Mouse (Mus musculus) embryonic facial prominence, embryonic 11.5 days (tissue): ENCODE results near the gene Strbp. TPM values are rescaled to one million over a fixed set of nuclear protein-coding genes. Genes with fewer than 3 reads are reported as not detected.
"Not testable (repeated sequence)": the region's sequence is repeated elsewhere in the genome, so short reads cannot be mapped to it uniquely, and the experiment has no call there.

Source experiments
- ATAC-seq: fragments of 200-750 bp; cut with Nextera tagmentation; replicated peaks from 2 replicates; pipeline ENCODE4 v1.8.0; 2017; ENCODE audit warnings: low read depth; ENCODE audit not compliant: insufficient number of reproducible peaks, low FRiP score, low TSS enrichment
- DNase-seq: peaks from one replicate; pipeline ENCODE4 v3.0.0-alpha.2; 2015; ENCODE audit warnings: low spot score
- H3K27ac ChIP-seq: fragments of 300-500 bp; sonication (generic); replicated peaks from 2 replicates; pipeline ENCODE4 v1.5.1; 2014; ENCODE audit warnings: mild to moderate bottlenecking, low read depth, low read length, control low read depth
- H3K27me3 ChIP-seq: fragments of 300-500 bp; sonication (generic); 2 replicates; pipeline ENCODE4 v1.6.1; 2014; ENCODE audit warnings: mild to moderate bottlenecking, low read length, moderate library complexity, mixed read lengths; ENCODE audit not compliant: control insufficient read depth, insufficient read depth
- H3K36me3 ChIP-seq: fragments of 300-500 bp; sonication (generic); replicated peaks from 2 replicates; pipeline ENCODE4 v1.6.1; 2014; ENCODE audit warnings: low read depth, mild to moderate bottlenecking, low read length, moderate library complexity, mixed read lengths; ENCODE audit not compliant: control insufficient read depth, insufficient read depth
- H3K4me1 ChIP-seq: fragments of 300-500 bp; sonication (generic); 2 replicates; pipeline ENCODE4 v1.6.1; 2014; ENCODE audit warnings: low read length, mixed read lengths; ENCODE audit not compliant: control insufficient read depth, insufficient read depth
- H3K4me2 ChIP-seq: fragments of 300-500 bp; sonication (generic); 2 replicates; pipeline ENCODE4 v1.6.1; 2014; ENCODE audit warnings: low read depth, mild to moderate bottlenecking, control low read depth, low read length, moderate library complexity
- H3K4me3 ChIP-seq: fragments of 300-500 bp; sonication (generic); 2 replicates; pipeline ENCODE4 v1.5.1; 2014; ENCODE audit warnings: low read depth, low read length, control low read depth
- H3K9ac ChIP-seq: fragments of 300-500 bp; sonication (generic); replicated peaks from 2 replicates; pipeline ENCODE4 v1.6.1; 2014; ENCODE audit warnings: mild to moderate bottlenecking, control low read depth, low read length
- H3K9me3 ChIP-seq: fragments of 300-500 bp; sonication (generic); replicated peaks from 2 replicates; pipeline ENCODE4 v1.6.1; 2016; ENCODE audit warnings: mild to moderate bottlenecking, low read length, inconsistent platforms, mixed read lengths; ENCODE audit not compliant: control insufficient read depth
- WGBS: fragments of 180-500 bp; shearing (Covaris S2); extraction: QIAGEN DNeasy Blood & Tissue Kit; methylation state at CpG from one replicate; pipeline ENCODE4 v1.1.7; 2014; 5-methylcytosine and 5-hydroxymethylcytosine counted together
- polyA plus RNA-seq: library from polyadenylated mRNA; unstranded; fragments of >200 nt; fragmentation: Nextera tagmentation; extraction: Ambion mirVana; gene quantifications from 2 replicates; pipeline ENCODE4 v1.2.1, GENCODE M21; 2014

Strbp gene
- polyA plus RNA-seq, 1 experiment from 2014 or later = 68.8 TPM

GRCm38 (mm10) chr2:37511134-37511901 is 192.3 kb downstream of the Strbp start:
- H3K27ac ChIP-seq = no peak overlapping the region
- WGBS = 90% methylated on average over 4 of the region's 4 CpGs
- H3K27me3 ChIP-seq = no peaks in the 10 kb centered on the region
- H3K4me1 ChIP-seq = no peaks in the 10 kb centered on the region
- no peak overlapping the region for H3K4me2 ChIP-seq
- H3K4me3 ChIP-seq = no peak overlapping the region
- H3K9me3 ChIP-seq = no peaks in the 10 kb centered on the region
- no peak overlapping the region for H3K9ac ChIP-seq
- H3K36me3 ChIP-seq = no peaks in the 10 kb centered on the region; the same call in 1 of the 2 replicates
- DNase-seq = no peak
- ATAC-seq = no peak

GRCm38 (mm10) chr2:37505856-37506255 is 197.8 kb downstream of the Strbp start:
- not testable (repeated sequence) for H3K9ac ChIP-seq, ATAC-seq, H3K27me3 ChIP-seq, H3K4me1 ChIP-seq, H3K4me2 ChIP-seq, H3K27ac ChIP-seq, DNase-seq, H3K4me3 ChIP-seq, H3K36me3 ChIP-seq, H3K9me3 ChIP-seq
- WGBS = 95% methylated on average over 2 of the region's 2 CpGs

GRCm38 (mm10) chr2:37497321-37497720 is 206.3 kb downstream of the Strbp start:
- Histone ChIP-seq H3K4me1 (no peaks in the 10 kb centered on the region), H3K9me3 (no peaks in the 10 kb centered on the region), H3K36me3 (no peaks in the 10 kb centered on the region; the same call in 1 of the 2 replicates), H3K27ac (no peak overlapping the region), H3K4me3 (no peak overlapping the region), H3K27me3 (no peaks in the 10 kb centered on the region), H3K9ac (no peak overlapping the region), H3K4me2 (no peak overlapping the region)
- no peak for ATAC-seq
- 91% methylated on average over 4 of the region's 4 CpGs for WGBS
- DNase-seq = no peak

GRCm38 (mm10) chr2:37488956-37489355 is 214.7 kb downstream of the Strbp start:
- no peaks in the 10 kb centered on the region for H3K27me3 ChIP-seq
- no peak for ATAC-seq
- DNase-seq = no peak
- H3K9me3 ChIP-seq = no peaks in the 10 kb centered on the region
- no peaks in the 10 kb centered on the region for H3K4me1 ChIP-seq
- H3K4me3 ChIP-seq = no peak overlapping the region
- H3K4me2 ChIP-seq = no peak overlapping the region
- no peak overlapping the region for H3K27ac ChIP-seq
- no peak overlapping the region for H3K9ac ChIP-seq
- 88% methylated on average over 2 of the region's 2 CpGs for WGBS
- H3K36me3 ChIP-seq = peaks cover 4% of the 10 kb centered on the region

- no peak for DNase-seq
- H3K36me3 ChIP-seq = peaks cover 4% of the 10 kb centered on the region
- H3K9ac ChIP-seq = no peak overlapping the region
Observed at GRCm38 (mm10) chr2:37486408-37486807, 217.3 kb downstream of the Strbp start.

GRCm38 (mm10) chr2:37485370-37485769 is 218.3 kb downstream of the Strbp start:
- no peaks in the 10 kb centered on the region for H3K4me1 ChIP-seq
- peaks cover 4% of the 10 kb centered on the region for H3K36me3 ChIP-seq
- no peak for ATAC-seq
- no peak overlapping the region for H3K9ac ChIP-seq
- H3K27me3 ChIP-seq = no peaks in the 10 kb centered on the region
- WGBS = 79% methylated on average over 1 of the region's 1 CpGs
- no peak overlapping the region for H3K4me3 ChIP-seq
- peak; percentile 74 for DNase-seq
- no peak overlapping the region for H3K27ac ChIP-seq
- H3K9me3 ChIP-seq = no peaks in the 10 kb centered on the region
- no peak overlapping the region for H3K4me2 ChIP-seq

More at GRCm38 (mm10) chr2:37486408-37486807, 217.3 kb downstream of the Strbp start:
- H3K9me3 ChIP-seq = no peaks in the 10 kb centered on the region
- no peak overlapping the region for H3K4me3 ChIP-seq
- H3K27me3 ChIP-seq = no peaks in the 10 kb centered on the region
- H3K4me2 ChIP-seq = no peak overlapping the region
- no peak overlapping the region for H3K27ac ChIP-seq
- ATAC-seq = no peak
- H3K4me1 ChIP-seq = no peaks in the 10 kb centered on the region

- H3K9ac ChIP-seq = no peak overlapping the region
- H3K27me3 ChIP-seq = no peaks in the 10 kb centered on the region
- WGBS = 90% methylated on average over 2 of the region's 2 CpGs
- no peak overlapping the region for H3K4me2 ChIP-seq
- H3K4me3 ChIP-seq = no peak overlapping the region
- no peaks in the 10 kb centered on the region for H3K9me3 ChIP-seq
- no peak overlapping the region for H3K27ac ChIP-seq
- no peaks in the 10 kb centered on the region for H3K4me1 ChIP-seq
- peaks cover 2% of the 10 kb centered on the region for H3K36me3 ChIP-seq
- no peak for ATAC-seq
- DNase-seq = no peak
Observed at GRCm38 (mm10) chr2:37484165-37484564, 219.5 kb downstream of the Strbp start.

- DNase-seq (no peak), ATAC-seq (no peak)
- Histone ChIP-seq H3K36me3 (peaks cover 5% of the 10 kb centered on the region), H3K27ac (no peak overlapping the region), H3K4me1 (no peaks in the 10 kb centered on the region), H3K27me3 (no peaks in the 10 kb centered on the region), H3K4me3 (no peak overlapping the region), H3K9ac (no peak overlapping the region), H3K4me2 (no peak overlapping the region), H3K9me3 (no peaks in the 10 kb centered on the region)
- WGBS = 91% methylated on average over 2 of the region's 2 CpGs
Observed at GRCm38 (mm10) chr2:37480039-37480438, 223.6 kb downstream of the Strbp start.
